Mouse (Mus musculus): ENCODE measurements around the gene Slc5a6.

DNA sequence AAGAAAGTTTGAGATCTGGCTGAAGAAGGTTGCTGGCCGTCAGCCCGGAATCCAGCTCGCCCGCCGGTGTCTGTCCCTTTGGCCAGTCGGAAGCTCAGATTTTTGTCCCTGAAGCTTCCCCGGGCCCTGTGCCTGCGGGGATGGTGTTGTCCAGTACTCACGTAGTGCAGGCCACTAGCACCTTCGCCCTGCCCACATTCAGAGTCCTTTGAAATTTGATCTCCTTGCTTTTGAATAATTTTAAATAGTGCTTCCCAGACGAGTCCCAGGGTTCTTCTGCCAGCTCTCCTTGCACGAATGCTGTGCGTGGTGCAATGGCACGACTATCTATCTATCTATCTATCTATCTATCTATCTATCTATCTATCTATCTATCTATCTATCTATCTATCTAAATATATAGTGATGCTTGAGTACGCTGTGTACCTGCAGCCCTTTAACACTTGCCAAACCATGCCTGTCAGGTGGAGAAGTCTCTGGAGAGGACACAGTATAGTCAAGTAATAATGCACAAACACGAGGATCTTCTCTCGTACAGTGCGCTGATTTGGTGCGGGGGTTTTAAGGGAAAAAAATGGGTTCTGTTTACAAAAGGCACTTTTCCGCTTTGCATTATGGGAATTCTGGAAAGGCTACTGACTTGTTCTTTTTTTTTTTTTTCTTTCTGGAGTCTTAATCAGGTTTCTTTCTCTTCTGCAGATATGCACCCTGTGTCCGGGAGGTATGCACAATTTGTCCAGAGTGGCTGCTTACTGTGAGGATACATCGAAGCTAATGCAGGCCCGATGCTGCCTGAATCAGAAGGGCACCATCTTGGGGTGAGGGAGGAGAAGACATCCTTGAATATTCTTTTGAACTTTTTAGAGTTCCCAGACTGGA is at the start of gene Slc5a6:
- peak; percentile 61 for TF ChIP-seq CTCF (IDR thresholded peaks at IDR 0.05; ENCODE audit: insufficient read depth, low read length)
- TF ChIP-seq POLR2A (IDR thresholded peaks at IDR 0.05; ENCODE audit: borderline replicate concordance, extremely low read depth, low read depth, low read length): no peak

Data from lung, adult 2 months (tissue).